Mouse (Mus musculus) megakaryocyte-erythroid progenitor cell, adult 5-6 weeks (primary cell): ENCODE data around the gene Ptprk. TPM values are rescaled to one million over a fixed set of nuclear protein-coding genes. Genes with fewer than 3 reads are reported as not detected.

Experiments used
- ATAC-seq: replicated peaks from 2 replicates; pipeline ENCODE4 v1.8.0; 2016; ENCODE audit warnings: mild to moderate bottlenecking, inconsistent platforms; ENCODE audit not compliant: severe bottlenecking, poor library complexity, low FRiP score, low TSS enrichment
- total RNA-seq, 2 experiments: library from RNA; stranded (forward) in 1 of 2; stranded (reverse) in 1 of 2; fragments of 200-1000, 215-1000 nt in 1 of 2; fragments of >200 nt in 1 of 2; fragmentation: Nextera tagmentation in 1 of 2; gene quantifications; 2 replicates each; pipeline ENCODE4 v1.2.3; 2014 to 2017

The Ptprk gene
- total RNA-seq (2014; fragmentation: Nextera tagmentation), result 0.15 TPM in 1 of 2 replicates, not detected in the other
- 0.15 and 0.23 TPM in 2 replicates for total RNA-seq (2017)

- ATAC-seq, result peak; percentile 95
Measured at GRCm38 (mm10) chr10:28074653-28075451, at the start of gene Ptprk. Gene Ptprk (plus strand): TSS chr10:28074820.

- ATAC-seq, result no peak
Measured at GRCm38 (mm10) chr10:28027791-28028190, 46.8 kb upstream of the Ptprk start.

GRCm38 (mm10) chr10:28036456-28036855, 38.2 kb upstream of the Ptprk start:
- ATAC-seq, result no peak

- no peak for ATAC-seq
Measured at GRCm38 (mm10) chr10:28054764-28055163, 19.9 kb upstream of the Ptprk start.

- ATAC-seq, result no peak
Measured at GRCm38 (mm10) chr10:28059222-28059621, 15.4 kb upstream of the Ptprk start.

GRCm38 (mm10) chr10:28067997-28068396, 6.6 kb upstream of the Ptprk start:
- no peak for ATAC-seq

GRCm38 (mm10) chr10:28073991-28074652, 498 bp upstream of the Ptprk start:
- no peak for ATAC-seq

- ATAC-seq, result no peak
Measured at GRCm38 (mm10) chr10:28075491-28076035, 943 bp downstream of the Ptprk start.

GRCm38 (mm10) chr10:28076036-28076855, 1.6 kb downstream of the Ptprk start:
- ATAC-seq, result no peak

GRCm38 (mm10) chr10:28078270-28078669, 3.6 kb downstream of the Ptprk start:
- ATAC-seq, result no peak

- no peak for ATAC-seq
Measured at GRCm38 (mm10) chr10:28081221-28081620, 6.6 kb downstream of the Ptprk start.

GRCm38 (mm10) chr10:28083183-28083582, 8.6 kb downstream of the Ptprk start:
- no peak for ATAC-seq

- no peak for ATAC-seq
Measured at GRCm38 (mm10) chr10:28083625-28084024, 9.0 kb downstream of the Ptprk start.

- ATAC-seq, result no peak
Measured at GRCm38 (mm10) chr10:28087341-28087740, 12.7 kb downstream of the Ptprk start.

GRCm38 (mm10) chr10:28087749-28088148, 13.1 kb downstream of the Ptprk start:
- no peak for ATAC-seq

- no peak for ATAC-seq
Measured at GRCm38 (mm10) chr10:28096007-28096406, 21.4 kb downstream of the Ptprk start.

GRCm38 (mm10) chr10:28097637-28098036, 23.0 kb downstream of the Ptprk start:
- ATAC-seq, result no peak

- ATAC-seq, result no peak
Measured at GRCm38 (mm10) chr10:28098923-28099322, 24.3 kb downstream of the Ptprk start.

- ATAC-seq, result no peak
Measured at GRCm38 (mm10) chr10:28103406-28103906, 28.8 kb downstream of the Ptprk start.
